Mouse (Mus musculus) left cerebral cortex, adult 2 months (tissue): ENCODE results near the gene Sar1a. TPM values are rescaled to one million over a fixed set of nuclear protein-coding genes. Genes with fewer than 3 reads are reported as not detected.
A peak's percentile ranks its signal among the peaks of the same experiment; 100 is the strongest.

Source experiments
- DNase-seq, 2 experiments: peaks; one replicate each; pipeline ENCODE4 v3.0.0; 2021 to 2022; ENCODE audit warnings: low spot score in 2 of 2, mixed read lengths in 1 of 2; ENCODE audit errors: extremely low spot score in 1 of 2
- H3K27ac ChIP-seq: fragments of 200-600 bp; 2 replicates; pipeline ENCODE4 v1.8.1; 2022
- H3K4me3 ChIP-seq: fragments of 200-600 bp; 2 replicates; pipeline ENCODE4 v1.8.1; 2022
- CTCF ChIP-seq: fragments of 200-600 bp; IDR thresholded peaks from 2 replicates; pipeline ENCODE4 v1.8.1; 2022; ENCODE audit warnings: antibody characterized with exemption, mild to moderate bottlenecking, moderate library complexity
- intact Hi-C: fragments of 180-260 bp; cut with DNase I; formaldehyde crosslinking; loops from one replicate; pipeline ENCODE4 v1.15.1; 2025
- total RNA-seq, 2 experiments: library from RNA; stranded (reverse); gene quantifications; 2 replicates each; pipeline ENCODE4 v1.2.3; 2021

The Sar1a gene
- total RNA-seq, 2 experiments from 2014 or later: 122 to 126 TPM

DNA sequence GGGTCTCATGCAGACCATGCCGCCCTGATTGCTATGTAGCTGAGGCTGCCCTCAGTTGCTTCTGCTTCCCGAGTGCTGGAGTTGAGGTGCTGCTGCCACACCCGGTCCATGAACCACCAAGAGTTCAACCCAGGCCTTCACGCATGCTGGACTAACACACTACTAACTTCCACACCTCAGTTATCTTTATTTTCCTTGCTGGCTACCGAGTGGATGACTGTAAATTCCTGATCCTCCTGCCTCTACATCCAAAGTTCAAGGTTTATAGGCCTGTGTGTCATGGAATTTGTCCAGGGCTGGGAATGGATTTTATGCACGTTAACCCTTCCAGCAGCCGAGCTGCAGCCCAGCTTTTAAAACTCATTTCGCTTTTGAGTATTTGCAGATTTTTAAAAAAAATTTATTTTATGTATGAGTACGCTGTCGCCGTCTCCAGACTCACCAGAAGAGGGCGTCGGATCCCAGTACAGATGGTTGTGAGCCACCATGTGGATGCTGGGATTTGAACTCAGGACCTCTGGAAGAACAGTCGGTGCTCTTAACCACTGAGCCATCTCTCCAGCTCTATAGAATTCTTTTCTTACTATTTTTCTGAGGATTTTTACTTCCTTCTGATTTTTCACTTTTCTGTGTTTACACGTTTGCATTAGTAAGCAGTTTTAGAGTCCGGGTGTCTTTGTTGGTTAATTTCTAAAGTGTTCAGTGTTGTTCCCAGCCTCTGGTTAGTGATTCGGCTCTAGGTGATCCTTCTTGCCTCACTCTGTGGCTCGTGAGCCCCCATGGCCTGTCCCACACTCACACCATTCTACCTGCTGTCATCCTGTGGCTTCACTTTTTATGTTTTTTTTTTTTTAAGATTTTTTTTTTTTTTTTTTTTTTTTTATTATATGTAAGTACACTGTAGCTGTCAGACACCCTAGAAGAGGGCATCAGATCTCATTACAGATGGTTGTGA is 22.9 kb upstream of the Sar1a start:
- intact Hi-C loops: loop anchor here (10.0 kb wide), 1 partner anchor 462 kb away; no protein-coding TSS in a partner anchor
- no peak overlapping the region for H3K4me3 ChIP-seq
- H3K27ac ChIP-seq: no peak overlapping the region
- peak; percentile 26 for TF ChIP-seq CTCF
- no peak for DNase-seq

DNA sequence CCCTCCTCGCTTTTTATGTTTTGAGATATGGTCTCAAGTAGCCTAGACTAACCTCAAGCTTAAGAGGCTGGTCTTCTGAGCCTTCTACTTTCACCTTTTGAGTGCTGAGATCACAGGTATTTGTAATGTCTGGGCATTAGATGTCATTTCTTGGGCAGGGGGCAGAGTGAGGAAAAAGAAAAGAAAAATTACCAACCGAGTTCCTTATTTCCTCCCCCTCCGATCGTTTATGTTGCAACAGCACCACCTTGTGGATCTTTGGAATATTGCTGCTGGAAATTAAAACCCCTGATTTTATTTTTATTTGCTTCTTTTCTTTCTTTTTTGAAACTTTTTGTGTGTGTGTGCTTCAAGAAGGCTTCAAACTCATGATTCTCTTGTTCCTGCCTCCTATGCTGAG is 22.1 kb upstream of the Sar1a start:
- Histone ChIP-seq H3K27ac (no peak overlapping the region), H3K4me3 (no peak overlapping the region)
- intact Hi-C loops: loop anchor here (1.0 to 10.0 kb wide), 3 partner anchors 53 to 463 kb away; no protein-coding TSS in a partner anchor
- no peak for DNase-seq
- TF ChIP-seq CTCF: peak; percentile 81

DNA sequence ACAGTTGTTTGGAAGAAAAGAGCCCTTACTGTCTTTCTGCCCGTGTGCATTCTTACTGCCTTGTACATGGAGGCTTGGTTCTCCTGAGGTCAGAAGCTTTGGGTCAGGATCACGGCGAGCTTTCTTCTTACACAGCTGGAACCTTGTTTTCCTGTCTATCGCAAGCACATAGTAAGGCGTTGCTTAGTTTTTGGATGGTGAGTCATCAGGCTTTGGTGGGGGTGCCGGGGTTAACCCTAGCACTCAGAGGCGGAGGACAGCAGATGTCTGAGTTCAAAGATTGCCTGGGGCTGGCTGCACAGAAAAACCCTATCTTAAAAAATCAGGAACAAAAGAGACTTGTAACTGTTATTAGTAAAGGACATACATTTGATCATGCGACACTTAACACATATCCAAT is 18.2 kb upstream of the Sar1a start:
- no peak for TF ChIP-seq CTCF
- intact Hi-C loops: no loop called here
- Histone ChIP-seq H3K4me3 (no peak overlapping the region), H3K27ac (no peak overlapping the region)
- no peak for DNase-seq

DNA sequence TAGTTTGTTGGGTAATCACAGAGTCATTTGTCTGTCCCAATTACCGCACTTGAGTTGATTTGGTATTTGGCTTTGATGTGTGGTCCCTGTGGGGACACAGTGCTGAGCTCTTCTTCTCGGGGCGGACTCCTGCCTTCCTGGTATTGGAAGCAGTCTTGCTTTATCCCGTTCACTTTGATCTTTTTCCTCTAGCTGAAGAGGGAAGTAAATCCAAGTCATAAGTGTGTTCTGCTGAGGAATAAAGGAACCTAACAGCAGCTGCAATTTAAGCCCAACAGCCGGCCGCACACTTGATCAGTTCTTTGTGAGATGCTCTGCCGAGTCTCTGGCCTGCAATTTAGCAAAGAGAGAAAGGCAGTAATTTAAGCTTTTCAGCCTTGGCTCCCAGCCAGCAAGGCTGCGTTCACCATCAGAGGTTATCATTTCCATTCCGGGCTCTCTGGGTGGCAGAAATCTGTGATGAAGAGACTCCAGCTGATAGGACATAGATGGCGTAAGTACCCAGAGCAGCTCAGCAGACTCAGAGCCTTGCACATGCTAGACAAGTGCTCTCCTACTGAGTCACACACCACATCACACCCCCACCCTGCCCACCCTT is 17.6 kb upstream of the Sar1a start:
- no peak overlapping the region for H3K4me3 ChIP-seq
- DNase-seq: peak in 1 of 2 experiments; percentile 24
- no peak for TF ChIP-seq CTCF
- intact Hi-C loops: no loop called here
- H3K27ac ChIP-seq: no peak overlapping the region

DNA sequence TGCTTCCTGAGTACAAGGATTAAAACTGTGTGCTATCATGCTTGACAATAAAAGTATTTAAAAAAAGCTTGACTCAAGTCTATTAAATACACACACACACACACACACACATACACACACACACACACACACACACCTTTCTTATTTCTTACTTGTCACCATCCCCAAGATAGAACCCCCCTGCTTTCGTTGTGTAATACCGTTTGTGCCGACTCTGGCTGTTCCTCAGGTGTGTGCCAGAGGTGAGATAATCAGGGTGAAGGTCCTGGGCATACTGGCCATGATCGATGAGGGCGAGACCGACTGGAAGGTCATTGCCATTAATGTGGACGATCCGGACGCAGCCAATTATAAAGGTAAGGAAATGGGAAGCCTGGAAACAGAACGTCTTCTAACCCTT is 15.0 kb upstream of the Sar1a start:
- no peak for TF ChIP-seq CTCF
- intact Hi-C loops: no loop called here
- no peak overlapping the region for H3K4me3 ChIP-seq
- H3K27ac ChIP-seq: no peak overlapping the region
- no peak for DNase-seq

DNA sequence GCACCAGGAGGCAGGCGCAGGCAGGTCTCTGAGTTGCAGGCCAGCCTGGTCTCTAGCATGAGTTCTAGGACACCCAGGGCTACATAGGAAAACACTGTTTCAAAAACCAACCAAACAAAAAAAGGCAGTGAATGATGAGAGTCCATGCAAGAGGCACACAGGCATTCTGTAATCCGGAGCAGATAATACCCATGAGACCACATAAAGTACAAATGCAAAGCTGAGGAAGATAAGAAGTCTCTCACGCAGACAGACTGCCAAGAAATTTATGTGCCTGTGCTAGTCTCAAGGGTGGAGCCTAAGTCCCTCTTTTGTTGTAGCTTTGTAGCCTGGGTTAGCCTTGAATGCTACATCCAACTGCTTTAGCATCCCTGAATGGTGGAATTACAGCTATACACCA is 14.4 kb upstream of the Sar1a start:
- no peak for TF ChIP-seq CTCF
- no peak for DNase-seq
- Histone ChIP-seq H3K27ac (no peak overlapping the region), H3K4me3 (no peak overlapping the region)
- intact Hi-C loops: no loop called here

DNA sequence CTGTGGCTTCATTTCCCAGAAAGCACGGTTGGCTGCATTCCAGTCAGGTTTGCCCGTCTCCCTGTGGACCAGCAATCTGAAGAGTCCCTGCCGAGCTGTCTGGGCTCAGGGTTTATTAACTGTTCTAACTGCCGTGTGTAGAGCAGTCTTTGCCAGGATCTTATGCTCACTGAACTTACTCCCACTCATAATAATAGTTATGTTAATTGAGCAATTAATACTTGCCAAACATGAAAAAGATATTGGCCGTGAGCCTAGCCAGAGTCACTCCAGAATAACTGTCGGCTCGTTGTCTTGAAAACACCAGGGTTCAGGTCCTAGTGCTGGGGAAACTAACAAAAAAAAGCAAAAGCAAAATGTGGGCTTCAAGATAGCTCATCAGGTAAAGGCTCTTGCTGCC is 10.8 kb upstream of the Sar1a start:
- no peak for DNase-seq
- no peak overlapping the region for H3K27ac ChIP-seq
- no peak for TF ChIP-seq CTCF
- no peak overlapping the region for H3K4me3 ChIP-seq
- intact Hi-C loops: no loop called here

DNA sequence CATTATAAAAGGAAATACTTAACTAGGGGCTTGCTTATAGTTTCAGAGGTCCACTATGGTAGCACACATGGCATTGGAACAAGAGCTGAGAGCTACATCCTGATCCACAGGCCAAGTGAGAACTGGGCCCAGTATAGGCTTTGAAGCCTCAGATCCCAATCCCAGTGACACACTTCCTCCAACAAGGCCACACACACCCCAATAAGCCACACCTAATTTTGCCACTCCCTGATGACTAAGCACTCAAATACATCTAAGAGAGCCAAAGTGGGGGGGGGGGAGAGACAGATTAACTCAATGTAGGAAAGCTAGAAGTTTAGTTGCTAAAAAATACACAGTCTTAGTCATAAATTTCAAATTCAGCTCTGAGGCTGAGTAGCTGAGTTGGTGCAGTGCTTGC is 10.2 kb upstream of the Sar1a start:
- intact Hi-C loops: no loop called here
- Histone ChIP-seq H3K27ac (no peak overlapping the region), H3K4me3 (no peak overlapping the region)
- TF ChIP-seq CTCF: no peak
- DNase-seq: no peak

DNA sequence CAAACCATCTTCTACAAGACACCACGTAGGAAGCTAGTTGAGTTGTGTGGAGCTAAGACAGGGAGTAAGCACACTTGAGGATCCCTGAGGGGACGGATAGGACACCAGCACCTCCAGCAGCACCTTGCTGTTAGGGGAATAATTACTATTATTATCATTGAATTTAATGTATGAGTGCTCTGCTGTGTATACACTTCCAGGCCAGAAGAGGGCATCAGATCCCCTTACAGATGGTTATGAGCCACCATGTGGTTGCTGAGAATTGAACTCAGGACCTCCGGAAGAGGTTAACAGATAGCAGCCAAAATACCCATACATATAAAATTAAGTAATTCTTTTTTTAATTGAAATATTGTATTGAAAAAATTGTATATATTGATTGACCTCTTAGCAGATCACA is 9.3 kb upstream of the Sar1a start:
- intact Hi-C loops: no loop called here
- no peak for DNase-seq
- Histone ChIP-seq H3K4me3 (no peak overlapping the region), H3K27ac (no peak overlapping the region)
- peak; percentile 40 for TF ChIP-seq CTCF

DNA sequence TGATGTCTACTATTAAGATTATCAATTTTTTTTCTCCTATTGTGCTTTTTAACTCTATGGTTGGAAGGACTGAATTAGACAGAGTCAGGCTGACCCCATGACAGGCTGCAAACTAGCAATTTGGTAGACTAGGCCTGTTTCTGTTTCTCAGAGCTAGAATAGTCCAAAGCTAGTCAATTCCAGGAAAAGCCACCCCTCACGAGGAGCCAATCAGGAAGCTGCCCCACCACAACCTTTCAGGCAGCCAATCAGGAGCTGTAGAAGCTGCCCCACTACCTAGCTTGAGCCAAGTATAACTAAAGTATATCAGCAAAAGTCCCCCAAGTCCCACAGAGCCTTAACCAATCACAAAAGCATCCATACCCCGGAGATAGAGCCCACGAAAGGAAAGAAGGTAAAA is 4.2 kb upstream of the Sar1a start:
- TF ChIP-seq CTCF: no peak
- no peak overlapping the region for H3K4me3 ChIP-seq
- H3K27ac ChIP-seq: no peak overlapping the region
- DNase-seq: no peak
- intact Hi-C loops: no loop called here

DNA sequence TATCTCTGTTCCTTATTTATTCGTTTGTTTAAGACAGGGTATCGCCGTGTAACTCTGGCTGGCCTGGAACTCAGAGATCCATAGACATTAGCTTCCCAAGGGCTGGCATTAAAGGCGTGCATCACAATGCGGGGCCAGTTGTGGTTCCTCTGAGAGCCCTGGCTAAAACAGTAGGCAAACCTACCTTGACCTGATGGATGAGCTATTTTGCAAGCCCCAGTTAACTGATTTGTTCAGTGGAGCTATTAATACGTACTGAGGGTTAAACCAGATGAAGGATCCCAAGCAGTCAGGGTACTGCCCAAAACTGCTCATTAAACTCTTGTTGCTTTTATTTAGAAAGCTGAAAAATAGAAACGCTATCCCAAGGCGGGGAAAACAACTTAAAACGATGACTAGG is 554 bp upstream of the Sar1a start:
- no peak for TF ChIP-seq CTCF
- Histone ChIP-seq H3K4me3 (peak overlapping the region; percentile 82), H3K27ac (peak overlapping the region; percentile 92)
- intact Hi-C loops: no loop called here
- no peak for DNase-seq

DNA sequence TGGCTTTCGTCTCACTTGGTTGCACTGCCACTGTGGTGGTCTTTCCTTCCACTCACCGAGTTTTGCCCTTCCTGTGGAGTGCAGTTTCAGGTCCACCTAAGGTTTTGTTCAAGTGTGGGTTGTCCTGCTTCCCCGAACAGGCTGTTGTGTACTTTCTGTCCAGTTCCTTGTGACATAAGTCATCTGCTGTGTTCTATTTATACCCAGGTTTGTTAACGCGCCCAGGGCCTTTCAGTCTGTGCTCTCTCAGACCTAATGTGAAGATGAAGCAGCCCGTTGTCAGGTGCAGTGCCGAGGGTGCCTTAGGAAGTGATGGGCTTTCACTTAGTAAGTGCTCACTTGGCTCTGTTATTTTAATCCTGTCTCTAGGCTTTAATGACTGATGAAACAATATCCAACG is 9.3 kb downstream of the Sar1a start:
- intact Hi-C loops: no loop called here
- no peak overlapping the region for H3K4me3 ChIP-seq
- no peak for DNase-seq
- no peak overlapping the region for H3K27ac ChIP-seq
- no peak for TF ChIP-seq CTCF

DNA sequence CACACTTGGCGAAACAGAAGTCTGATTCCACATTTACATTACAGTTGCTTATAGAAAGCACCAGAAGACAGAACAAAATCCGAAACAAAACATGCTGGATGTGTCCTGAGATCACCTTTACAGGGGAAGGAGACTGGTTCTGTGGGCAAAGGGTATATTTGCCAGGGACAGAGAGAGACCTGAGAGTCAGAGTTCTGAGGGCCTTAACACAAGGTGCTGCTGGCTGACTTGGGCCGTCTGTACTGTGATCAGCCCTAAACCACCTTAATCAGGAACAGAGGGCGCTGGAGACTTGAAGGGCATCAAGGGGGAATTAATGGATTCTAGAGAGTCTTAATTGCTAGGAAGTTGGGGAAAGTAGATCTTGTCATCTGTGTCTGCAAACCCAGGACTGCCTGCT is 13.5 kb downstream of the Sar1a start:
- intact Hi-C loops: no loop called here
- Histone ChIP-seq H3K27ac (no peak overlapping the region), H3K4me3 (no peak overlapping the region)
- TF ChIP-seq CTCF: no peak
- DNase-seq: no peak
